Mouse (Mus musculus): Measurements from ENCODE around the gene Nxf2. TPM values are rescaled to one million over a fixed set of nuclear protein-coding genes. Genes with fewer than 3 reads are reported as not detected.

The Nxf2 gene
- polyA plus RNA-seq, 1 experiment from 2014 or later = 0.12 TPM

- no peaks in the 10 kb centered on the region for H3K4me1 ChIP-seq (replicated peaks; ENCODE audit: control insufficient read depth, insufficient read depth, low read length)
- whole genome bisulfite sequencing = 67% methylated on average over 4 of the region's 4 CpGs
- H3K4me2 ChIP-seq (replicated peaks; ENCODE audit: low read depth) = no peak overlapping the region
- no peak overlapping the region for H3K27ac ChIP-seq (ENCODE audit: low read depth, low read length)
- H3K9me3 ChIP-seq (ENCODE audit: control insufficient read depth) = no peaks in the 10 kb centered on the region
- H3K36me3 ChIP-seq (ENCODE audit: control insufficient read depth, insufficient read depth) = no peaks in the 10 kb centered on the region
- no peak for ATAC-seq
- no peaks in the 10 kb centered on the region for H3K27me3 ChIP-seq (replicated peaks; ENCODE audit: control insufficient read depth, insufficient read depth, low read length)
- H3K9ac ChIP-seq (ENCODE audit: low read depth, low read length) = no peak overlapping the region
- TF ChIP-seq CTCF (IDR thresholded peaks at IDR 0.05; ENCODE audit: low read depth) = no peak
- H3K4me3 ChIP-seq (ENCODE audit: low read depth, low read length) = no peak overlapping the region
These were observed 49.7 kb downstream of the Nxf2 start for GRCm38 (mm10) chrX:134914851-134915250.

GRCm38 (mm10) chrX:134913234-134913936 is 51.2 kb downstream of the Nxf2 start:
- TF ChIP-seq CTCF (IDR thresholded peaks at IDR 0.05; ENCODE audit: low read depth) = peak; percentile 73
- ATAC-seq = no peak
- no peaks in the 10 kb centered on the region for H3K9me3 ChIP-seq (ENCODE audit: control insufficient read depth)
- no peak overlapping the region for H3K4me2 ChIP-seq (replicated peaks; ENCODE audit: low read depth)
- no peaks in the 10 kb centered on the region for H3K27me3 ChIP-seq (replicated peaks; ENCODE audit: control insufficient read depth, insufficient read depth, low read length)
- 18% methylated on average over 4 of the region's 4 CpGs for WGBS
- no peak overlapping the region for H3K9ac ChIP-seq (ENCODE audit: low read depth, low read length)
- no peak overlapping the region for H3K27ac ChIP-seq (ENCODE audit: low read depth, low read length)
- no peak overlapping the region for H3K4me3 ChIP-seq (ENCODE audit: low read depth, low read length)
- no peaks in the 10 kb centered on the region for H3K36me3 ChIP-seq (ENCODE audit: control insufficient read depth, insufficient read depth)
- no peaks in the 10 kb centered on the region for H3K4me1 ChIP-seq (replicated peaks; ENCODE audit: control insufficient read depth, insufficient read depth, low read length)

- 45% methylated on average over 2 of the region's 2 CpGs for WGBS
- Histone ChIP-seq H3K4me3 (ENCODE audit: low read depth, low read length) (no peak overlapping the region), H3K9ac (ENCODE audit: low read depth, low read length) (no peak overlapping the region), H3K4me1 (replicated peaks; ENCODE audit: control insufficient read depth, insufficient read depth, low read length) (no peaks in the 10 kb centered on the region), H3K27me3 (replicated peaks; ENCODE audit: control insufficient read depth, insufficient read depth, low read length) (no peaks in the 10 kb centered on the region), H3K9me3 (ENCODE audit: control insufficient read depth) (no peaks in the 10 kb centered on the region), H3K27ac (ENCODE audit: low read depth, low read length) (no peak overlapping the region), H3K36me3 (ENCODE audit: control insufficient read depth, insufficient read depth) (no peaks in the 10 kb centered on the region), H3K4me2 (replicated peaks; ENCODE audit: low read depth) (no peak overlapping the region)
- no peak for TF ChIP-seq CTCF (IDR thresholded peaks at IDR 0.05; ENCODE audit: low read depth)
- ATAC-seq = no peak
These were observed 51.7 kb downstream of the Nxf2 start for GRCm38 (mm10) chrX:134912805-134913204.

GRCm38 (mm10) chrX:134910345-134910744 is 54.2 kb downstream of the Nxf2 start:
- WGBS = 73% methylated on average over 4 of the region's 4 CpGs
- Histone ChIP-seq H3K4me1 (replicated peaks; ENCODE audit: control insufficient read depth, insufficient read depth, low read length) (no peaks in the 10 kb centered on the region), H3K27ac (ENCODE audit: low read depth, low read length) (no peak overlapping the region), H3K4me2 (replicated peaks; ENCODE audit: low read depth) (no peak overlapping the region), H3K36me3 (ENCODE audit: control insufficient read depth, insufficient read depth) (no peaks in the 10 kb centered on the region), H3K4me3 (ENCODE audit: low read depth, low read length) (no peak overlapping the region), H3K9me3 (ENCODE audit: control insufficient read depth) (no peaks in the 10 kb centered on the region), H3K27me3 (replicated peaks; ENCODE audit: control insufficient read depth, insufficient read depth, low read length) (no peaks in the 10 kb centered on the region), H3K9ac (ENCODE audit: low read depth, low read length) (no peak overlapping the region)
- no peak for ATAC-seq
- TF ChIP-seq CTCF (IDR thresholded peaks at IDR 0.05; ENCODE audit: low read depth) = no peak

Other genes with a start within 250 kb of the Nxf2 start
- 12.1 and 12.9 TPM in 2 replicates for gene Armcx1, start 246.8 kb downstream of the Nxf2 start, polyA plus RNA-seq (2015; fragmentation: Nextera tagmentation; extraction: Ambion mirVana)
- 6.3 and 8.3 TPM in 2 replicates for gene Armcx6, start 213.3 kb downstream of the Nxf2 start, polyA plus RNA-seq (2015; fragmentation: Nextera tagmentation; extraction: Ambion mirVana)
- 38.1 and 38.6 TPM in 2 replicates for gene Armcx3, start 208.2 kb downstream of the Nxf2 start, polyA plus RNA-seq (2015; fragmentation: Nextera tagmentation; extraction: Ambion mirVana)
- 12.5 and 13.3 TPM in 2 replicates for gene Armcx2, start 155.5 kb downstream of the Nxf2 start, polyA plus RNA-seq (2015; fragmentation: Nextera tagmentation; extraction: Ambion mirVana)
- 1.7 TPM in 2 replicates for gene Zmat1, start 44.5 kb upstream of the Nxf2 start, polyA plus RNA-seq (2015; fragmentation: Nextera tagmentation; extraction: Ambion mirVana)
- not detected in 2 replicates for gene Gm15023, start 212.9 kb upstream of the Nxf2 start, polyA plus RNA-seq (2015; fragmentation: Nextera tagmentation; extraction: Ambion mirVana)
- gene Tceal6, start 245.9 kb upstream of the Nxf2 start, polyA plus RNA-seq (2015; fragmentation: Nextera tagmentation; extraction: Ambion mirVana) = 0.64 and 1.0 TPM in 2 replicates